Comparison of ENCODE assay signal across 26 mouse cellular contexts in genomic region chr11:21677034-21677433, GRCm38 (mm10).
A peak's percentile ranks its signal among the peaks of the same experiment; 100 is the strongest.
DNase-seq lines count a peak whose midpoint lies in the region; ATAC-seq and TF ChIP-seq lines count a peak whose summit lies in the region.
"Had no signal": no experiment of that assay in that cellular context is flagged by ENCODE, and none has a peak within 500 bp of the region (broad histone marks: within the 10 kb centered on the region; RNA-seq: fewer than 3 reads in every experiment).

No protein-coding gene starts in this region.

- DNase-seq in kidney, postnatal 0 days (ENCODE audit: low spot score), result no peak
- DNase-seq in kidney, postnatal 36 days, result no peak
- DNase-seq in lung, embryonic 14.5 days, result no peak
- DNase-seq in lung, postnatal 14 days, result no peak
- DNase-seq: adrenal gland, adult 2 months; adrenal gland, postnatal 14 days; cerebellum, adult 11 months; cerebellum, adult 2 months; cerebellum, adult 9-11 months; cerebellum, postnatal 25 days; forebrain, postnatal 0 days; gastrocnemius, postnatal 25 days; heart, adult 18-20 months; heart, postnatal 10 days; heart, postnatal 36 days had no signal

- H3K4me2 ChIP-seq in kidney, postnatal 0 days (ENCODE audit: low read length), result no peak overlapping the region
- no peak overlapping the region for H3K4me2 ChIP-seq in lung, embryonic 14.5 days
- H3K4me2 ChIP-seq in midbrain, embryonic 16.5 days (ENCODE audit: low read length), result no peak overlapping the region
- H3K4me2 ChIP-seq in midbrain, embryonic 13.5 days (replicated peaks), result no peak overlapping the region
- H3K4me2 ChIP-seq: embryonic facial prominence, embryonic 12.5 days; embryonic facial prominence, embryonic 15.5 days; heart, embryonic 12.5 days; heart, embryonic 15.5 days; hindbrain, embryonic 13.5 days had no signal

- H3K9ac ChIP-seq in kidney, postnatal 0 days (ENCODE audit: low read depth, low read length), result no peak overlapping the region
- H3K9ac ChIP-seq in lung, embryonic 14.5 days, result no peak overlapping the region
- no peak overlapping the region for H3K9ac ChIP-seq in midbrain, embryonic 16.5 days (ENCODE audit: low read depth, low read length)
- H3K9ac ChIP-seq in midbrain, embryonic 13.5 days (replicated peaks), result no peak overlapping the region
- H3K9ac ChIP-seq: embryonic facial prominence, embryonic 12.5 days; embryonic facial prominence, embryonic 15.5 days; forebrain, postnatal 0 days; heart, embryonic 12.5 days; heart, embryonic 15.5 days; hindbrain, embryonic 13.5 days had no signal

- H3K9me3 ChIP-seq in kidney, postnatal 0 days (replicated peaks; ENCODE audit: low read length), result no peaks in the 10 kb centered on the region
- H3K9me3 ChIP-seq in lung, embryonic 14.5 days (ENCODE audit: low read depth, low read length), result no peaks in the 10 kb centered on the region
- H3K9me3 ChIP-seq in midbrain, embryonic 16.5 days (replicated peaks; ENCODE audit: control insufficient read depth, low read length, poor library complexity, severe bottlenecking), result no peaks in the 10 kb centered on the region
- H3K9me3 ChIP-seq in midbrain, embryonic 13.5 days, result no peaks in the 10 kb centered on the region
- H3K9me3 ChIP-seq: embryonic facial prominence, embryonic 12.5 days; embryonic facial prominence, embryonic 15.5 days; G1E; heart, embryonic 12.5 days; heart, embryonic 15.5 days; hindbrain, embryonic 10.5 days; hindbrain, embryonic 13.5 days had no signal

- no peaks in the 10 kb centered on the region for H3K36me3 ChIP-seq in kidney, postnatal 0 days (ENCODE audit: insufficient read depth, low read length)
- H3K36me3 ChIP-seq in lung, embryonic 14.5 days (ENCODE audit: insufficient read depth), result no peaks in the 10 kb centered on the region
- no peaks in the 10 kb centered on the region for H3K36me3 ChIP-seq in midbrain, embryonic 16.5 days (ENCODE audit: control insufficient read depth, insufficient read depth, low read length)
- no peaks in the 10 kb centered on the region for H3K36me3 ChIP-seq in midbrain, embryonic 13.5 days
- H3K36me3 ChIP-seq: embryonic facial prominence, embryonic 12.5 days; embryonic facial prominence, embryonic 15.5 days; G1E; heart, embryonic 12.5 days; heart, embryonic 15.5 days; hindbrain, embryonic 10.5 days; hindbrain, embryonic 13.5 days had no signal

- H3K4me3 ChIP-seq in kidney, postnatal 0 days (replicated peaks; ENCODE audit: low read depth, low read length), result no peak overlapping the region
- no peak overlapping the region for H3K4me3 ChIP-seq in lung, embryonic 14.5 days (ENCODE audit: low read depth, low read length)
- H3K4me3 ChIP-seq in midbrain, embryonic 16.5 days (ENCODE audit: low read depth, low read length), result no peak overlapping the region
- H3K4me3 ChIP-seq in midbrain, embryonic 13.5 days (replicated peaks), result no peak overlapping the region
- H3K4me3 ChIP-seq: embryonic facial prominence, embryonic 12.5 days; embryonic facial prominence, embryonic 15.5 days; heart, embryonic 12.5 days; heart, embryonic 15.5 days; hindbrain, embryonic 10.5 days; hindbrain, embryonic 13.5 days had no signal

- no peaks in the 10 kb centered on the region for H3K4me1 ChIP-seq in kidney, postnatal 0 days (replicated peaks; ENCODE audit: insufficient read depth, low read length)
- H3K4me1 ChIP-seq in lung, embryonic 14.5 days (ENCODE audit: insufficient read depth), result no peaks in the 10 kb centered on the region
- no peaks in the 10 kb centered on the region for H3K4me1 ChIP-seq in midbrain, embryonic 16.5 days (ENCODE audit: control insufficient read depth, insufficient read depth, low read length)
- H3K4me1 ChIP-seq in midbrain, embryonic 13.5 days (replicated peaks), result no peaks in the 10 kb centered on the region
- H3K4me1 ChIP-seq: embryonic facial prominence, embryonic 12.5 days; embryonic facial prominence, embryonic 15.5 days; heart, embryonic 12.5 days; heart, embryonic 15.5 days; hindbrain, embryonic 10.5 days; hindbrain, embryonic 13.5 days had no signal

- H3K27me3 ChIP-seq in kidney, postnatal 0 days (ENCODE audit: insufficient read depth, low read length), result no peaks in the 10 kb centered on the region
- H3K27me3 ChIP-seq in lung, embryonic 14.5 days (ENCODE audit: insufficient read depth, low read length), result no peaks in the 10 kb centered on the region
- H3K27me3 ChIP-seq in midbrain, embryonic 16.5 days (ENCODE audit: control insufficient read depth, insufficient read depth, low read depth, low read length), result no peaks in the 10 kb centered on the region
- H3K27me3 ChIP-seq in midbrain, embryonic 13.5 days, result no peaks in the 10 kb centered on the region
- H3K27me3 ChIP-seq: embryonic facial prominence, embryonic 12.5 days; embryonic facial prominence, embryonic 15.5 days; heart, embryonic 12.5 days; heart, embryonic 15.5 days; hindbrain, embryonic 13.5 days had no signal

- peak; percentile 17; the same call in 1 of the 2 replicates for TF ChIP-seq CTCF in kidney, postnatal 0 days (IDR thresholded peaks at IDR 0.05; ENCODE audit: low read depth)
- TF ChIP-seq CTCF in lung, embryonic 14.5 days (IDR thresholded peaks at IDR 0.05; ENCODE audit: low read depth), result peak; percentile 31

- 68% methylated on average over 2 of the region's 2 CpGs for WGBS in kidney, postnatal 0 days
- WGBS in lung, embryonic 14.5 days, result 52% methylated on average over 2 of the region's 2 CpGs
- 64% methylated on average over 2 of the region's 2 CpGs for WGBS in midbrain, embryonic 16.5 days
- WGBS in midbrain, embryonic 13.5 days, result 70% methylated on average over 2 of the region's 2 CpGs

- H3K27ac ChIP-seq in kidney, postnatal 0 days, result no peak overlapping the region
- H3K27ac ChIP-seq in lung, embryonic 14.5 days (ENCODE audit: low read depth), result no peak overlapping the region
- H3K27ac ChIP-seq in midbrain, embryonic 16.5 days (ENCODE audit: low read length), result no peak overlapping the region
- H3K27ac ChIP-seq in midbrain, embryonic 13.5 days, result no peak overlapping the region
- H3K27ac ChIP-seq: embryonic facial prominence, embryonic 12.5 days; embryonic facial prominence, embryonic 15.5 days; heart, embryonic 15.5 days; hindbrain, embryonic 10.5 days; hindbrain, embryonic 13.5 days had no signal

- no peak for ATAC-seq in kidney, postnatal 0 days (replicated peaks; ENCODE audit: low FRiP score, low read depth)
- peak; percentile 44; the same call in 1 of the 2 replicates for ATAC-seq in lung, embryonic 14.5 days (ENCODE audit: insufficient read depth)
- ATAC-seq in midbrain, embryonic 16.5 days, result 0 out of 2 replicates have a peak, but pooled peaks have one; percentile 11
- no peak for ATAC-seq in midbrain, embryonic 13.5 days
- ATAC-seq in monocyte, adult 5-6 weeks (replicated peaks; ENCODE audit: insufficient number of reproducible peaks, low FRiP score, low TSS enrichment, poor library complexity, severe bottlenecking), result no peak
- ATAC-seq: forebrain, embryonic 14.5 days; forebrain, postnatal 0 days had no signal

Comparison
In these comparisons a context has a peak if more than half of its experiments do, and no peak if none do; other contexts are left out.
1. ATAC-seq: peak in lung, embryonic 14.5 days (single experiment) and midbrain, embryonic 16.5 days (single experiment); none in kidney, postnatal 0 days (single experiment), midbrain, embryonic 13.5 days (single experiment) and monocyte, adult 5-6 weeks (single experiment).